Mouse (Mus musculus): ENCODE measurements around the gene Mrpl53. TPM values are rescaled to one million over a fixed set of nuclear protein-coding genes. Genes with fewer than 3 reads are reported as not detected.

Gene Mrpl53
- polyA plus RNA-seq, 1 experiment from 2014 or later = 153 TPM

- H3K36me3 ChIP-seq = peaks cover 6% of the 10 kb centered on the region
- peaks cover 52% of the 10 kb centered on the region for H3K4me1 ChIP-seq
- DNase-seq (ENCODE audit: low spot score) = no peak
These were observed 26.2 kb downstream of the Mrpl53 start, which contains the start of gene Rtkn for GRCm38 (mm10) chr6:83134951-83135513. Rtkn (plus strand) TSS chr6:83135463.

GRCm38 (mm10) chr6:83135571-83136161 lies 26.8 kb downstream of the Mrpl53 start:
- H3K4me3 ChIP-seq = peak overlapping the region; percentile 74
- H3K9me3 ChIP-seq (replicated peaks) = no peaks in the 10 kb centered on the region
- H3K27ac ChIP-seq (replicated peaks) = peak overlapping the region; percentile 100
- peaks cover 17% of the 10 kb centered on the region for H3K27me3 ChIP-seq (ENCODE audit: low read depth, poor library complexity, severe bottlenecking)
- WGBS = 2% methylated on average over 37 of the region's 37 CpGs
- peak; percentile 29 for DNase-seq (ENCODE audit: low spot score)
- peaks cover 7% of the 10 kb centered on the region for H3K36me3 ChIP-seq
- peaks cover 53% of the 10 kb centered on the region for H3K4me1 ChIP-seq

More at GRCm38 (mm10) chr6:83134951-83135513, 26.2 kb downstream of the Mrpl53 start, which contains the start of gene Rtkn:
- Histone ChIP-seq H3K27me3 (ENCODE audit: low read depth, poor library complexity, severe bottlenecking) (peaks cover 17% of the 10 kb centered on the region), H3K27ac (replicated peaks) (peak within 1 kb of the TSS; percentile 100), H3K4me3 (peak within 1 kb of the TSS; percentile 74), H3K9me3 (replicated peaks) (no peaks in the 10 kb centered on the region)
- WGBS = 60% methylated on average over 7 of the region's 7 CpGs

GRCm38 (mm10) chr6:83136291-83136880 lies 27.5 kb downstream of the Mrpl53 start:
- Histone ChIP-seq H3K4me3 (peak overlapping the region; percentile 74), H3K27ac (replicated peaks) (peak overlapping the region; percentile 100), H3K9me3 (replicated peaks) (no peaks in the 10 kb centered on the region), H3K4me1 (peaks cover 56% of the 10 kb centered on the region), H3K36me3 (peaks cover 7% of the 10 kb centered on the region), H3K27me3 (ENCODE audit: low read depth, poor library complexity, severe bottlenecking) (peaks cover 20% of the 10 kb centered on the region)
- 10% methylated on average over 5 of the region's 5 CpGs for WGBS
- no peak for DNase-seq (ENCODE audit: low spot score)

- H3K27me3 ChIP-seq (ENCODE audit: low read depth, poor library complexity, severe bottlenecking) = peaks cover 26% of the 10 kb centered on the region
- H3K27ac ChIP-seq (replicated peaks) = peak overlapping the region; percentile 100
- DNase-seq (ENCODE audit: low spot score) = peak; percentile 89
- WGBS = under 1% methylated on average over 26 of the region's 26 CpGs
- H3K36me3 ChIP-seq = peaks cover 7% of the 10 kb centered on the region
- peak overlapping the region; percentile 74 for H3K4me3 ChIP-seq
- peaks cover 62% of the 10 kb centered on the region for H3K4me1 ChIP-seq
- H3K9me3 ChIP-seq (replicated peaks) = no peaks in the 10 kb centered on the region
These were observed 28.2 kb downstream of the Mrpl53 start for GRCm38 (mm10) chr6:83136881-83137575.

- peaks cover 31% of the 10 kb centered on the region for H3K27me3 ChIP-seq (ENCODE audit: low read depth, poor library complexity, severe bottlenecking)
- no peaks in the 10 kb centered on the region for H3K9me3 ChIP-seq (replicated peaks)
- peak overlapping the region; percentile 100 for H3K27ac ChIP-seq (replicated peaks)
- under 1% methylated on average over 12 of the region's 12 CpGs for WGBS
- H3K4me3 ChIP-seq = peak overlapping the region; percentile 74
- peaks cover 68% of the 10 kb centered on the region for H3K4me1 ChIP-seq
- DNase-seq (ENCODE audit: low spot score) = peak; percentile 93
- H3K36me3 ChIP-seq = peaks cover 7% of the 10 kb centered on the region
These were observed 28.7 kb downstream of the Mrpl53 start for GRCm38 (mm10) chr6:83137576-83137950.

- peaks cover 73% of the 10 kb centered on the region for H3K4me1 ChIP-seq
- DNase-seq (ENCODE audit: low spot score) = peak; percentile 73
- H3K9me3 ChIP-seq (replicated peaks) = no peaks in the 10 kb centered on the region
These were observed 29.2 kb downstream of the Mrpl53 start for GRCm38 (mm10) chr6:83138056-83138455.

GRCm38 (mm10) chr6:83140044-83140443 lies 31.2 kb downstream of the Mrpl53 start:
- no peak overlapping the region for H3K27ac ChIP-seq (replicated peaks)
- H3K36me3 ChIP-seq = peaks cover 7% of the 10 kb centered on the region
- 97% methylated on average over 8 of the region's 8 CpGs for WGBS
- no peak for DNase-seq (ENCODE audit: low spot score)
- no peaks in the 10 kb centered on the region for H3K9me3 ChIP-seq (replicated peaks)
- no peak overlapping the region for H3K4me3 ChIP-seq
- H3K27me3 ChIP-seq (ENCODE audit: low read depth, poor library complexity, severe bottlenecking) = peaks cover 25% of the 10 kb centered on the region
- H3K4me1 ChIP-seq = peaks cover 74% of the 10 kb centered on the region

More at GRCm38 (mm10) chr6:83138056-83138455, 29.2 kb downstream of the Mrpl53 start:
- Histone ChIP-seq H3K27me3 (ENCODE audit: low read depth, poor library complexity, severe bottlenecking) (peaks cover 31% of the 10 kb centered on the region), H3K36me3 (peaks cover 7% of the 10 kb centered on the region), H3K27ac (replicated peaks) (peak overlapping the region; percentile 100), H3K4me3 (peak overlapping the region; percentile 74)
- WGBS = 1% methylated on average over 11 of the region's 11 CpGs

- peaks cover 17% of the 10 kb centered on the region for H3K36me3 ChIP-seq
- no peaks in the 10 kb centered on the region for H3K9me3 ChIP-seq (replicated peaks)
- peak overlapping the region; percentile 54 for H3K4me3 ChIP-seq
- 29% methylated on average over 4 of the region's 4 CpGs for WGBS
- peaks cover 14% of the 10 kb centered on the region for H3K27me3 ChIP-seq (ENCODE audit: low read depth, poor library complexity, severe bottlenecking)
- peaks cover 62% of the 10 kb centered on the region for H3K4me1 ChIP-seq
- H3K27ac ChIP-seq (replicated peaks) = peak overlapping the region; percentile 79
- no peak for DNase-seq (ENCODE audit: low spot score)
These were observed 32.8 kb downstream of the Mrpl53 start for GRCm38 (mm10) chr6:83141636-83142035.

- H3K27ac ChIP-seq (replicated peaks) = peak overlapping the region; percentile 79
- WGBS = under 1% methylated on average over 41 of the region's 41 CpGs
- DNase-seq (ENCODE audit: low spot score) = peak; percentile 39
These were observed 33.4 kb downstream of the Mrpl53 start for GRCm38 (mm10) chr6:83142211-83142731.

GRCm38 (mm10) chr6:83142886-83143285 lies 34.0 kb downstream of the Mrpl53 start:
- 61% methylated on average over 11 of the region's 11 CpGs for WGBS
- peak overlapping the region; percentile 54; the same call in 1 of the 2 replicates for H3K4me3 ChIP-seq
- peaks cover 14% of the 10 kb centered on the region for H3K27me3 ChIP-seq (ENCODE audit: low read depth, poor library complexity, severe bottlenecking)
- no peak overlapping the region for H3K27ac ChIP-seq (replicated peaks)
- peaks cover 58% of the 10 kb centered on the region for H3K4me1 ChIP-seq
- no peaks in the 10 kb centered on the region for H3K9me3 ChIP-seq (replicated peaks)
- peaks cover 30% of the 10 kb centered on the region for H3K36me3 ChIP-seq
- DNase-seq (ENCODE audit: low spot score) = no peak

More at GRCm38 (mm10) chr6:83142211-83142731, 33.4 kb downstream of the Mrpl53 start:
- Histone ChIP-seq H3K36me3 (peaks cover 24% of the 10 kb centered on the region), H3K4me3 (peak overlapping the region; percentile 54), H3K27me3 (ENCODE audit: low read depth, poor library complexity, severe bottlenecking) (peaks cover 14% of the 10 kb centered on the region), H3K9me3 (replicated peaks) (no peaks in the 10 kb centered on the region), H3K4me1 (peaks cover 61% of the 10 kb centered on the region)

GRCm38 (mm10) chr6:83145209-83145608 lies 36.4 kb downstream of the Mrpl53 start:
- H3K27me3 ChIP-seq (ENCODE audit: low read depth, poor library complexity, severe bottlenecking) = peaks cover 14% of the 10 kb centered on the region
- no peaks in the 10 kb centered on the region for H3K9me3 ChIP-seq (replicated peaks)
- H3K27ac ChIP-seq (replicated peaks) = no peak overlapping the region
- H3K4me3 ChIP-seq = no peak overlapping the region
- WGBS = 86% methylated on average over 2 of the region's 2 CpGs
- peaks cover 35% of the 10 kb centered on the region for H3K4me1 ChIP-seq
- DNase-seq (ENCODE audit: low spot score) = no peak
- H3K36me3 ChIP-seq = peaks cover 46% of the 10 kb centered on the region

- Histone ChIP-seq H3K27me3 (ENCODE audit: low read depth, poor library complexity, severe bottlenecking) (peaks cover 14% of the 10 kb centered on the region), H3K9me3 (replicated peaks) (no peaks in the 10 kb centered on the region), H3K27ac (replicated peaks) (no peak overlapping the region), H3K4me3 (no peak overlapping the region), H3K36me3 (peaks cover 52% of the 10 kb centered on the region), H3K4me1 (peaks cover 39% of the 10 kb centered on the region)
- DNase-seq (ENCODE audit: low spot score) = no peak
- 79% methylated on average over 9 of the region's 9 CpGs for WGBS
These were observed 37.0 kb downstream of the Mrpl53 start for GRCm38 (mm10) chr6:83145805-83146204.
